8 mouse cellular contexts compared by ENCODE assay signal in the genomic region with DNA sequence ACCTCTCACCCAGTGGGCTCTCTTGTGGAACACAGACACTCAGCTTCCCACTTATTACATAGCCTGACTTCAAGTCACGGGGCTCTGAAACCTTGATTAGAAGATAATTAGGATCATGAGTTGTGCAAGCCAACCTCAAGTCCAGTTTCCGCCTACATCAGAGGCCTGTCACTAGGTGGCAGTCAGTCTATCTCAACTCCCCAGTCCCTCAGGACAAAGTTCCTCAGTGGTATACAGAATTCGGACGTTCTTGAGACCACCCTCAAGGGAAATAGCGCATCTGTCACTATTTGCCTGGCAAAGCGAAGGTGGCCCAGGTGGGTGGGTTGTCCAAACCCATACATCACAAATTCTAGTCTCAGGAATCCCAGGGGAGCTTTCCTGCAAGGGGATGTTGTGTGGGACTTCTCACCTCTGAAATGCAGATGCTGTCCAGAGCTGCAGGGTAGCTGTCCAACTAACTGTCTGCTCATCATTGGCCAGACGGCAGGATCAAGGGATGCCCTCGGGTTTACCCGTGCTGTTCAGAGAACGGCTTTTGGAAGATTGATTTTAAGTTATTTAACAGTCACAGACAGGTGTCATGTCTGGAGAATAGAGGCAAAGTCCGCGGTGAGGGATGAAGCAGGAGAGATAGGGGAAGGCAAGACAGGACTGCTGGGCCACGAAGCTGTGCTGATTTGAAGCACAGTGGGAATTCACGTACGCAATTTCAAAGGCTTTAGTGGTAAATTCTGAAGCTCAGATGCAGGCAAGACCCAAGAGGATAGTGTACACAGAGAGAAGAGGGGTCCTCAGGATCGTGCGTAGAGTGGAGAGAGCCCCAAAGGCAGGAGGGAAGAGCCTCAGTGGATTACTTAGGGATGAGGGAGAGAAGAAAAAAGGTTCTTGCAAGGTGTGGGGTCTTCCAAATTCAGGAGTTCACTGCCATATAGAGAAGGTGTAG. TPM values are rescaled to one million over a fixed set of nuclear protein-coding genes. Genes with fewer than 3 reads are reported as not detected.
DNase-seq lines count a peak whose midpoint lies in the region; ATAC-seq lines count a peak whose summit lies in the region.

No protein-coding gene starts in this region.

- H3K9ac ChIP-seq in forebrain, embryonic 16.5 days (replicated peaks; ENCODE audit: low read depth, low read length), result peak overlapping the region; percentile 100
- no peak overlapping the region; the same call in 1 of the 2 replicates for H3K9ac ChIP-seq in kidney, embryonic 14.5 days (ENCODE audit: low read depth, low read length)

- peak overlapping the region; percentile 85 for H3K4me3 ChIP-seq in heart, embryonic 10.5 days
- H3K4me3 ChIP-seq in forebrain, embryonic 16.5 days (replicated peaks; ENCODE audit: low read length), result peak overlapping the region; percentile 88
- peak overlapping the region; percentile 72 for H3K4me3 ChIP-seq in kidney, embryonic 14.5 days (ENCODE audit: low read length)
- peak overlapping the region; percentile 94 for H3K4me3 ChIP-seq in midbrain, embryonic 10.5 days

- peak overlapping the region; percentile 85 for H3K4me2 ChIP-seq in forebrain, embryonic 16.5 days (ENCODE audit: low read length)
- H3K4me2 ChIP-seq in kidney, embryonic 14.5 days (replicated peaks; ENCODE audit: low read depth, low read length), result peak overlapping the region; percentile 91

- no peak for ATAC-seq in forebrain, embryonic 16.5 days
- ATAC-seq in kidney, embryonic 14.5 days (ENCODE audit: low FRiP score, low TSS enrichment), result no peak

- no peak for DNase-seq in heart, embryonic 10.5 days (ENCODE audit: low spot score)
- DNase-seq in heart, adult 8-10 months (ENCODE audit: low spot score), result no peak
- peak; percentile 79 for DNase-seq in adipocyte (ENCODE audit: low spot score)
- no peak for DNase-seq in midbrain, embryonic 10.5 days (ENCODE audit: low spot score)
- no peak for DNase-seq in T-cell, adult 2 months (ENCODE audit: low spot score)
- DNase-seq in ovary, adult 18-20 months (ENCODE audit: low spot score), result no peak

- 29% methylated on average over 17 of the region's 17 CpGs for WGBS in heart, embryonic 10.5 days
- WGBS in forebrain, embryonic 16.5 days, result 36% methylated on average over 17 of the region's 17 CpGs
- WGBS in kidney, embryonic 14.5 days, result 27% methylated on average over 17 of the region's 17 CpGs
- 39% methylated on average over 17 of the region's 17 CpGs for whole genome bisulfite sequencing in midbrain, embryonic 10.5 days

- H3K27me3 ChIP-seq in heart, embryonic 10.5 days (ENCODE audit: insufficient read depth, poor library complexity, severe bottlenecking), result no peaks in the 10 kb centered on the region
- H3K27me3 ChIP-seq in forebrain, embryonic 16.5 days (replicated peaks; ENCODE audit: control insufficient read depth, insufficient read depth, low read length), result no peaks in the 10 kb centered on the region
- no peaks in the 10 kb centered on the region for H3K27me3 ChIP-seq in kidney, embryonic 14.5 days (ENCODE audit: control insufficient read depth, insufficient read depth, low read length)
- H3K27me3 ChIP-seq in midbrain, embryonic 10.5 days (ENCODE audit: low read depth, poor library complexity, severe bottlenecking), result peaks cover 6% of the 10 kb centered on the region; the same call in 1 of the 2 replicates

- H3K9me3 ChIP-seq in heart, embryonic 10.5 days, result no peaks in the 10 kb centered on the region
- no peaks in the 10 kb centered on the region for H3K9me3 ChIP-seq in forebrain, embryonic 16.5 days (ENCODE audit: control insufficient read depth, low read length)
- no peaks in the 10 kb centered on the region for H3K9me3 ChIP-seq in kidney, embryonic 14.5 days (ENCODE audit: control insufficient read depth, low read length)
- no peaks in the 10 kb centered on the region for H3K9me3 ChIP-seq in midbrain, embryonic 10.5 days (replicated peaks)

- peak overlapping the region; percentile 99; the same call in 1 of the 2 replicates for H3K27ac ChIP-seq in heart, embryonic 10.5 days
- no peak overlapping the region for H3K27ac ChIP-seq in forebrain, embryonic 16.5 days (ENCODE audit: low read length)
- no peak overlapping the region for H3K27ac ChIP-seq in kidney, embryonic 14.5 days (ENCODE audit: low read depth, low read length)
- H3K27ac ChIP-seq in midbrain, embryonic 10.5 days (replicated peaks), result peak overlapping the region; percentile 100

- peaks cover 17% of the 10 kb centered on the region for H3K36me3 ChIP-seq in heart, embryonic 10.5 days
- peaks cover 6% of the 10 kb centered on the region; the same call in 1 of the 2 replicates for H3K36me3 ChIP-seq in forebrain, embryonic 16.5 days (ENCODE audit: control insufficient read depth, insufficient read depth)
- peaks cover 11% of the 10 kb centered on the region; the same call in 1 of the 2 replicates for H3K36me3 ChIP-seq in kidney, embryonic 14.5 days (ENCODE audit: control insufficient read depth, insufficient read depth, low read length)
- peaks cover 31% of the 10 kb centered on the region for H3K36me3 ChIP-seq in midbrain, embryonic 10.5 days

- peaks cover 48% of the 10 kb centered on the region for H3K4me1 ChIP-seq in heart, embryonic 10.5 days
- peaks cover 39% of the 10 kb centered on the region for H3K4me1 ChIP-seq in forebrain, embryonic 16.5 days (replicated peaks; ENCODE audit: control insufficient read depth, insufficient read depth, low read length)
- H3K4me1 ChIP-seq in kidney, embryonic 14.5 days (ENCODE audit: control insufficient read depth, insufficient read depth, low read length), result peaks cover 27% of the 10 kb centered on the region
- H3K4me1 ChIP-seq in midbrain, embryonic 10.5 days, result peaks cover 47% of the 10 kb centered on the region

RNA-seq across cellular contexts. Expression of a gene that starts 1.0 kb away (rescaled TPM):
- polyA plus RNA-seq in heart, embryonic 10.5 days (2016; fragmentation: Nextera tagmentation; extraction: Ambion mirVana), result 37.5 and 44.9 TPM in 2 replicates
- total RNA-seq in heart, adult 8-10 months (2022), result 10 to 100 TPM; 44.8 to 66.1 (median 52.9) TPM
- 83.2 and 84.4 TPM in 2 replicates for polyA plus RNA-seq in forebrain, embryonic 16.5 days (2015; fragmentation: Nextera tagmentation; extraction: Ambion mirVana)
- polyA plus RNA-seq in kidney, embryonic 14.5 days (2014; fragmentation: Nextera tagmentation; extraction: Ambion mirVana), result 32.9 and 60.3 TPM in 2 replicates
- polyA plus RNA-seq in midbrain, embryonic 10.5 days (2016; fragmentation: Nextera tagmentation; extraction: Ambion mirVana), result 57.4 and 68.9 TPM in 2 replicates

Comparison
In these comparisons a context has a peak if more than half of its experiments do, and no peak if none do; other contexts are left out.
1. H3K27ac ChIP-seq: peak in heart, embryonic 10.5 days (single experiment) and midbrain, embryonic 10.5 days (single experiment); none in forebrain, embryonic 16.5 days (single experiment) and kidney, embryonic 14.5 days (single experiment).
2. Peak in every context shown above with its lines, with median percentiles within 50 percentile points of each other: H3K4me3 ChIP-seq.